Mouse (Mus musculus): ENCODE data around the gene Cdon.

Cdon gene

GRCm38 (mm10) chr9:35435565-35435964 is 14.6 kb downstream of the Cdon start:
- DNase-seq (ENCODE audit: low read depth, low spot score) = no peak

DNA sequence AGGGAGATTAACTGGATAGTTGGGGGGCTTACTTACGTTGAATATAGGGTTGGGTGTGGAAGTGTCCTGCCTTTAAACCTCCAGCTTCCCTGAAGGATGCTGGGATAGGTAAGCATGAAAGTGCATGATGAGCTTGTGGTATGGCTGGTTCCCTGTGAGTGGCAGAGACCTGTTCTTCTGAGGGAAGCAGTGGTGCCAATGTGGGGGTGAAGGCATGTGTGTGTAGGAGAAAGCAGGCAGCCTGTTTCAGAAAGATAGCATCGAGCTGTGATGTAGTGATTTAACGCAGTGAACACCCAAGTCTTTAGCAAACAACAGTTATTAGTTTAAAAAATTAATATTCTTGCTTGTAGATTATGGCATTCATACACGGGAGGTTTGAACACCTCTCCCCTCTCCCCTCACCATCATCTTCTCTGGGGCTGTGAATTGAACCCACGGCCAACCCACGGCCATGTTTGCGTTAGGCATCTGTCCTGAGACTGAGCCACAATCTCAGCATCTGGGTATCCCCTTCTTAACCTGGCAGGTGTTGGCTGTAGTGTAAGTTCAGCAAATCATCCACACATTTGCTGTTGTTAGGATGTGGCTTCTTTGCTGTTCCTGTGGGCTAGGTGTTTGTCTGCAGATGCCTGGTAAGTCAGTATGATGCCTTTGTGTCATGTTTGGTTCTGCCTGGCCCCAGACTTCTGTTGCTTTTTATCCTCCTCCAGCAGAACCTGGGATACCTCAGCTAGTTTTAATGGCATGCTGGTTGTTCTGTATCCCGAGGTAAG is 17.5 kb downstream of the Cdon start:
- no peak for DNase-seq (ENCODE audit: low read depth, low spot score)

DNA sequence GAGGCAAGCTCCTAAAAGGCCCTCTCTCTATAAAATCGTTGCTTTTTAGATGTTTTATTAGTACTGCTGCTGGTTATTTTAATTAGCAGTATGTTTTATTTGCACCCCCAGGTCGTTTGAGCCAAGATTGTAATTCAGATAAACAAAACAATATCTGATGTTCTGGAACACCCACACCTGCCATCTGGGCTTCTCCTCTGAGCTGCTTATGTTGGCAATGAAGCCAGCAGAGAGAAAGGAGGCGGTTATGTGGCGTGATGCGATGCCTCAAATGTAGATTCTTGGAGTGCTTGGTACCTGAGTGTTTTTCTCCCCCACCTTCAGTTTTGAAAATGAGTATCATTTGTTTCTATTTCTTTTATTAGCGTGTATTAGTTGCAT is 18.1 kb downstream of the Cdon start:
- no peak for DNase-seq (ENCODE audit: low read depth, low spot score)

DNA sequence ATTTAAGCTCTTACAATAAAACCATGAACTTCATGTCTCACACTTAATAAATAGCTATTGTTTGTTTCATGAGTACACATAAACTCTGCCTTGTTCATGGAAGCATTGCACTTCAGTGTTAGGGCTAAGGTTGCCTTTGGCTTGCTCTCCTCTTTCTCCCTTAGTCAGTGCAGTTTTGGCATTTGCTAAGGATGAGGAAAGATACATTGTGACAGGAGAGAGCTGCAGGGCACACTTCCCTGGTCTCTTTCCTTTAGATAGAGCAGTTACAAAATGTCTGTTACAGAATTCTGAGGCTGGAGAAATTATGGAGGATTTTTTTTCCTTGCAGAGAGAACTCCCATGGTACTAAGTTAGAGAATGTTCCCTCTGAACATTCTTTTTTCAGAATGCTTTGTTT is 18.8 kb downstream of the Cdon start:
- DNase-seq (ENCODE audit: low read depth, low spot score) = no peak

- DNase-seq (ENCODE audit: low read depth, low spot score) = no peak
These were observed 21.5 kb downstream of the Cdon start for GRCm38 (mm10) chr9:35442476-35442875.

GRCm38 (mm10) chr9:35443618-35444511 is 22.9 kb downstream of the Cdon start:
- no peak for DNase-seq (ENCODE audit: low read depth, low spot score)

- DNase-seq (ENCODE audit: low read depth, low spot score) = no peak
These were observed 23.6 kb downstream of the Cdon start for GRCm38 (mm10) chr9:35444512-35444886.

GRCm38 (mm10) chr9:35446916-35447315 is 26.0 kb downstream of the Cdon start:
- no peak for DNase-seq (ENCODE audit: low read depth, low spot score)

DNA sequence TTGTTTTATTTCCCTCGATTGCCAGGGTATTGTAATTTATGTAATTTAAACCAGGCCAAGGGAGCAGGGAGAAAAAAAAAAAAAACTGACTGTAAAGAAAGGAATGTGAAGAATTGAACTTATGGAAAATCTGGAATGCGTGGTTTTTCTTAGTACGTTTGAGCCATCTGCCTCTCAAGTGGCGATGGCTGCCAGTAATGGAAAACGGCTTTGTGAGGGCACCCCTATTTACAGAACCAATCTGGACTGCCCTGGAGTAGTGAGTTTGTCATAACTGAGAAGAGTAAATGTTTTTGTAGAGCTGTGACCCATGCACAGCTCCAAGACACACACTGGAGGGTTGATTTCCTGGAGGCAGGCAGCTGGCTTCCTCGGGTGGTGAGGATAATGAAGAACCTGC is 32.4 kb downstream of the Cdon start:
- no peak for DNase-seq (ENCODE audit: low read depth, low spot score)

DNA sequence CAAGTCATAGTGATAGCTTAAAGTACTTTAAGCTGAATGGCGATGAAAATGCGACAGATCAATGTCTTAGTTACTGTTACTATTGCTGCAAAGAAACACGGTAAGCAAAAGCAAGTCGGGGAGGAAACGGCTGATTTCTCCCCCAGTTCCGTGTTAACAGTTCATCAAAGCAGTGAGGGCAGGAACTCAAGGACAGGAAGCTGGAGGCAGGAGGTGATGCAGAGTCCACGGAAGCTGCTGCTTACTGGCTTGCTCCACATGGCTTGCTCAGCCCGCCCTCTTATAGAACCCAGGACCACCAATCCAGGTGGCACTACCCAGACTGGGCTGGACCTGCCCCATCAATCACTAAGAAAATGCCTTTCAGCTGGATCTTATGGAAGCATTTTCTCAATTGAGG is 38.7 kb downstream of the Cdon start:
- no peak for DNase-seq (ENCODE audit: low read depth, low spot score)

GRCm38 (mm10) chr9:35467264-35467817 is 46.4 kb downstream of the Cdon start:
- DNase-seq (ENCODE audit: low read depth, low spot score) = no peak

GRCm38 (mm10) chr9:35468913-35469312 is 48.0 kb downstream of the Cdon start:
- DNase-seq (ENCODE audit: low read depth, low spot score) = no peak

GRCm38 (mm10) chr9:35474104-35474724 is 53.3 kb downstream of the Cdon start:
- DNase-seq (ENCODE audit: low read depth, low spot score) = no peak

DNA sequence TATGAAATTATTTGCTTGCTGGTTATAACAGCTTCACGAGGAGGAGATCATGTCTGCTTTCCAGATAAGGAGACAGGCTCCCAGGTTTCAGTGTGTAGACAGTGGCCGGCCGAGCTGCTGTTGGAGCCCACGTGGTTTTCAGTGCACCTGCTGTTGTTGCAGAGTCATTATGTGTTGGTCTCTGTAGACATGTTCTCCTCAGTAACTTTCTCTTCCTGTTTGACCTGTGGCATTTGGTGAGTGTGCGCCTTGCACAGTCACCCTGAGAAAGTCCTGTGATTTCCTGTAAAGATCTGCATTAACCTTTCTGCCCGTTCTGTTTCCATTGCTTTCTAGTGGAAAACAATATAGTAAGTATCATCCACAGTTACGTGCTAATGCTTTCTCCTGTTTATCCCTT is 54.5 kb downstream of the Cdon start:
- no peak for DNase-seq (ENCODE audit: low read depth, low spot score)

- DNase-seq (ENCODE audit: low read depth, low spot score) = no peak
These were observed 58.5 kb downstream of the Cdon start for GRCm38 (mm10) chr9:35479456-35479855.

DNA sequence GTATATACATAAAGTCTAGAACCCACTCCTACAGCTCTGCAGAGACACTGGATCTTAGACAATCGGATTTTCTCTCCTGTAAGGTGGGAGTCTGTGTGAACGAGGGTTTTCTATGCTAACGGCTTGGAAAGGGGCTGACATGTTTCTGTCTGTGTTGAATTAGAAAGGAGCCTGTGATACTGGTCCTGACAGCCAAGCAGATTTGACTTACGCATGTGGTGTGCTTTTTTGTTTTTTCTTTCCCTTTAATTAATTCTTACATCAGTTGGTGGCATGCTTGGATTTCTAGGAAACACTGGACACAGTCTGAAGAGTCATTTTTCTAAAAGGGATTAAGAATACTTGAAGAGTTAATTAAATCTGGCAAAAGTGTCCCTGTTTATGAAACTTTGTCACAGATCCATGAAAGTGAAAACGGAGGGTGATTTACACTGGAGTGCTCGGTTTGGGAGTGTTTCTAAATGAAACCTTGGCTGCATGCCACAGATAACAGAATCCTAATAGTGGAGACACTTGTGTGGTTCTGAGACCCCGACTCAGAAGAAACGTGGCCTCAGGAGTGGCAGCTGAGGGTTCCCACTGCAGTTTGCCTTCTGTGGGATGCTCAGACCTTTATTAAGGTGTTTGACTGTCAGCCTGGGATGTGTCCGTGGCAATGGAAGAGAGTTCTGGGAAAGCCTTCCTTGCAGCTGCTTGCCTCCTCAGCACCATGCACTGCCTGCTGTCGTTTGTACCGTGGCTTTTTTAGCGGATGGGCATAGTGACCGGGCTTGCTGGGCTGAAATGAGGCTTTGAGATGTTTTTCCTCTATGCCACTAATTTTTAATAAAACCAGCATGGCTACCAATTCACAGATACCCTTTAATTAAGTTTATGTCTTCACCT is 61.3 kb downstream of the Cdon start:
- no peak for DNase-seq (ENCODE audit: low read depth, low spot score)

GRCm38 (mm10) chr9:35483949-35484348 is 63.0 kb downstream of the Cdon start:
- no peak for DNase-seq (ENCODE audit: low read depth, low spot score)

- DNase-seq (ENCODE audit: low read depth, low spot score) = no peak
These were observed 65.7 kb downstream of the Cdon start for GRCm38 (mm10) chr9:35486616-35487015.

GRCm38 (mm10) chr9:35488496-35488895 is 67.6 kb downstream of the Cdon start:
- DNase-seq (ENCODE audit: low read depth, low spot score) = no peak

- no peak for DNase-seq (ENCODE audit: low read depth, low spot score)
These were observed 70.4 kb downstream of the Cdon start for GRCm38 (mm10) chr9:35491109-35491866.

Measured in retina, adult 2 months (tissue).